Mouse (Mus musculus) mouse embryonic stem cell (cell line): ENCODE measurements around the gene Sesn1.

Experiments
- in situ Hi-C, 2 experiments: fragments of 300-500 bp; cut with MboI; formaldehyde crosslinking; loops; 1 replicate in 1 of 2; 3 replicates in 1 of 2; pipeline ENCODE4 v1.14.3; 2019 to 2020; ENCODE audit warnings: low sequenced_read_pairs in 2 of 2, low pct_unique_long_range_greater_than_20kb in 1 of 2, mixed read lengths in 1 of 2; ENCODE audit not compliant: unreplicated experiment in 1 of 2

Gene Sesn1

GRCm38 (mm10) chr10:41838911-41839310 lies 29.2 kb downstream of the Sesn1 start:
- in situ Hi-C loops, result loop anchor here (10.0 kb wide), 2 partner anchors 116 to 456 kb away; no protein-coding TSS in a partner anchor

- in situ Hi-C loops, result no loop called here
Observed at GRCm38 (mm10) chr10:41847737-41848136, 38.0 kb downstream of the Sesn1 start.

- in situ Hi-C loops, result no loop called here
Observed at GRCm38 (mm10) chr10:41848721-41849120, 39.0 kb downstream of the Sesn1 start.

- in situ Hi-C loops, result no loop called here
Observed at GRCm38 (mm10) chr10:41859820-41860219, 50.1 kb downstream of the Sesn1 start.

GRCm38 (mm10) chr10:41860275-41860688 lies 50.5 kb downstream of the Sesn1 start:
- in situ Hi-C loops, result no loop called here

- in situ Hi-C loops, result no loop called here
Observed at GRCm38 (mm10) chr10:41863053-41863452, 53.3 kb downstream of the Sesn1 start.

- in situ Hi-C loops, result no loop called here
Observed at GRCm38 (mm10) chr10:41866069-41866837, 56.5 kb downstream of the Sesn1 start.

GRCm38 (mm10) chr10:41866838-41867154 lies 57.1 kb downstream of the Sesn1 start:
- in situ Hi-C loops, result no loop called here

- in situ Hi-C loops, result no loop called here
Observed at GRCm38 (mm10) chr10:41867956-41868355, 58.2 kb downstream of the Sesn1 start.

GRCm38 (mm10) chr10:41870101-41870500 lies 60.4 kb downstream of the Sesn1 start:
- in situ Hi-C loops, result no loop called here

- in situ Hi-C loops, result no loop called here
Observed at GRCm38 (mm10) chr10:41871564-41871963, 61.8 kb downstream of the Sesn1 start.

- in situ Hi-C loops, result no loop called here
Observed at GRCm38 (mm10) chr10:41875624-41876023, 65.9 kb downstream of the Sesn1 start.

- in situ Hi-C loops, result no loop called here
Observed at GRCm38 (mm10) chr10:41878344-41878743, 68.6 kb downstream of the Sesn1 start.

GRCm38 (mm10) chr10:41879675-41880074 lies 69.9 kb downstream of the Sesn1 start:
- in situ Hi-C loops, result no loop called here

- in situ Hi-C loops, result no loop called here
Observed at GRCm38 (mm10) chr10:41880206-41880605, 70.5 kb downstream of the Sesn1 start.

GRCm38 (mm10) chr10:41880777-41881176 lies 71.0 kb downstream of the Sesn1 start:
- in situ Hi-C loops, result no loop called here

- in situ Hi-C loops, result no loop called here
Observed at GRCm38 (mm10) chr10:41881438-41881837, 71.7 kb downstream of the Sesn1 start.

GRCm38 (mm10) chr10:41883741-41884575 lies 74.2 kb downstream of the Sesn1 start:
- in situ Hi-C loops, result no loop called here

- in situ Hi-C loops, result no loop called here
Observed at GRCm38 (mm10) chr10:41887080-41887821, 77.5 kb downstream of the Sesn1 start.
